Mouse (Mus musculus) liver, postnatal 0 days (tissue): ENCODE data around the gene Dppa2.

Experiments
- CTCF ChIP-seq: sonication (generic); IDR thresholded peaks from 2 replicates; pipeline ENCODE4 v1.5.1; 2016; ENCODE audit warnings: antibody characterized with exemption, low read depth
- EP300 ChIP-seq: IDR thresholded peaks from 2 replicates; pipeline ENCODE4 v1.6.1; 2016; ENCODE audit warnings: antibody characterized with exemption, low read depth, mild to moderate bottlenecking

DNA sequence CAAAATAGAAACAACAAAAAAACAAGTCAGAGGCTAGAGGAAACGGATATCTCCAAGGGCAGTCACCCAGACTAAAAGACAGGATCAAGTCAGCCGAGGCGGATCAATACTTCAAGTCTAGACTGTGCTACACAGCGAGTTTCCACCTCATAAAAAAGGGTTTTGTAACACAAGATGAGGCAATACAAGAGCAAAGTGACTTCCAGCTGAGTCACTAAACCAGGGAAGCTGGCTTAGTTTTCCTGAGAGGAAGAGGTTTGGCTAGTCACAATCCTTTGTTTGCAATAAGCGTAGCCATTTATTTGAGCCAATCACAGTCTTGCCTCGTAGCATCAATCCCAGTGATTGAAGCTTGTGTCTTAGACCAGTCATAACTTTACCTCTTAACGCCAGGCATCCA is at the start of gene Dppa2:
- TF ChIP-seq CTCF: no peak
- TF ChIP-seq EP300: no peak
